Mouse (Mus musculus) MEL (cell line): ENCODE results near the gene 4931406P16Rik. TPM values are rescaled to one million over a fixed set of nuclear protein-coding genes. Genes with fewer than 3 reads are reported as not detected.

Source experiments
- DNase-seq: peaks from one replicate; pipeline ENCODE4 v3.0.0; 2011; ENCODE audit warnings: low read depth, low spot score
- H3K27ac ChIP-seq: 2 replicates; pipeline ENCODE4 v1.5.1; 2012; ENCODE audit warnings: low read depth, mild to moderate bottlenecking, control low read depth, low read length, moderate library complexity; ENCODE audit not compliant: control insufficient read depth
- H3K27me3 ChIP-seq, 2 experiments: fragments of 150-350 bp in 1 of 2; sonication (generic) in 1 of 2; 2 replicates each; pipeline ENCODE4 v1.6.1; 2012; ENCODE audit warnings: low read length in 2 of 2, mild to moderate bottlenecking in 2 of 2, improper control_type of control experiment in 1 of 2, moderate library complexity in 1 of 2; ENCODE audit not compliant: insufficient read depth in 2 of 2, control insufficient read depth in 1 of 2
- H3K36me3 ChIP-seq, 2 experiments: 2 replicates each; pipeline ENCODE4 v1.6.1; 2012 to 2014; ENCODE audit warnings: low read length in 2 of 2, improper control_type of control experiment in 1 of 2, inconsistent platforms in 1 of 2, mild to moderate bottlenecking in 1 of 2; ENCODE audit not compliant: insufficient read depth in 2 of 2, control insufficient read depth in 1 of 2
- H3K4me1 ChIP-seq, 2 experiments: fragments of 150-350 bp in 1 of 2; sonication (generic) in 1 of 2; 2 replicates each; pipeline ENCODE4 v1.6.1; 2012; ENCODE audit warnings: low read length in 2 of 2, improper control_type of control experiment in 1 of 2, mild to moderate bottlenecking in 1 of 2; ENCODE audit not compliant: insufficient read depth in 2 of 2, control insufficient read depth in 1 of 2
- H3K4me3 ChIP-seq, 2 experiments: fragments of 150-350 bp in 1 of 2; sonication (generic) in 1 of 2; 2 replicates each; pipeline ENCODE4 v1.5.1; 2012; ENCODE audit warnings: low read depth in 2 of 2, low read length in 2 of 2, mild to moderate bottlenecking in 2 of 2, moderate library complexity in 2 of 2, control low read depth in 1 of 2, improper control_type of control experiment in 1 of 2; ENCODE audit not compliant: control insufficient read depth in 1 of 2, insufficient read depth in 1 of 2
- H3K79me2 ChIP-seq: 2 replicates; pipeline ENCODE4 v1.6.1; 2012; ENCODE audit warnings: mild to moderate bottlenecking, low read length, moderate library complexity; ENCODE audit not compliant: control insufficient read depth, poor library complexity, insufficient read depth
- H3K9ac ChIP-seq: 2 replicates; pipeline ENCODE4 v1.6.1; 2012; ENCODE audit warnings: low read depth, mild to moderate bottlenecking, control low read depth, low read length, moderate library complexity; ENCODE audit not compliant: control insufficient read depth, poor library complexity, severe bottlenecking
- H3K9me3 ChIP-seq: fragments of 150-350 bp; sonication (generic); replicated peaks from 2 replicates; pipeline ENCODE4 v1.6.1; 2012; ENCODE audit warnings: mild to moderate bottlenecking, low read length, improper control_type of control experiment, moderate library complexity; ENCODE audit not compliant: insufficient read depth
- CHD1 ChIP-seq: IDR thresholded peaks from 2 replicates; pipeline ENCODE4 v1.6.1; 2012; ENCODE audit warnings: low read depth, mild to moderate bottlenecking, inconsistent platforms, low read length, improper control_type of control experiment
- CHD2 ChIP-seq: IDR thresholded peaks from 2 replicates; pipeline ENCODE4 v1.6.1; 2011; ENCODE audit warnings: low read length, improper control_type of control experiment
- CTCF ChIP-seq, 3 experiments: IDR thresholded peaks in 2 of 3; conservative IDR thresholded peaks in 1 of 3; 2 replicates each; pipeline ENCODE4 v1.5.1; 2011 to 2012; ENCODE audit warnings: low read length in 3 of 3, low read depth in 2 of 3, mild to moderate bottlenecking in 2 of 3, improper control_type of control experiment in 1 of 3, inconsistent platforms in 1 of 3, mixed read lengths in 1 of 3, moderate library complexity in 1 of 3; ENCODE audit not compliant: control insufficient read depth in 1 of 3, insufficient read depth in 1 of 3, poor library complexity in 1 of 3, severe bottlenecking in 1 of 3
- E2F4 ChIP-seq: IDR thresholded peaks from 2 replicates; pipeline ENCODE4 v1.6.1; 2011; ENCODE audit warnings: low read depth, low read length, improper control_type of control experiment, borderline replicate concordance
- ELF1 ChIP-seq: IDR thresholded peaks from 2 replicates; pipeline ENCODE4 v1.6.1; 2014; ENCODE audit warnings: low read depth, mild to moderate bottlenecking, inconsistent platforms, low read length, improper control_type of control experiment, moderate library complexity
- EP300 ChIP-seq, 2 experiments: IDR thresholded peaks; 2 replicates each; pipeline ENCODE4 v1.6.1; 2011; ENCODE audit warnings: improper control_type of control experiment in 2 of 2, low read length in 2 of 2, low read depth in 1 of 2, mild to moderate bottlenecking in 1 of 2
- ETS1 ChIP-seq: IDR thresholded peaks from 2 replicates; pipeline ENCODE4 v1.6.1; 2012; ENCODE audit warnings: low read depth, mild to moderate bottlenecking, inconsistent platforms, low read length, improper control_type of control experiment, moderate library complexity
- GABPA ChIP-seq: IDR thresholded peaks from 2 replicates; pipeline ENCODE4 v1.6.1; 2012; ENCODE audit warnings: low read depth, mild to moderate bottlenecking, inconsistent platforms, low read length, improper control_type of control experiment, moderate library complexity
- HCFC1 ChIP-seq: IDR thresholded peaks from 2 replicates; pipeline ENCODE4 v1.6.1; 2012; ENCODE audit warnings: low read depth, mild to moderate bottlenecking, inconsistent platforms, low read length, improper control_type of control experiment, moderate library complexity
- JUND ChIP-seq: IDR thresholded peaks from 2 replicates; pipeline ENCODE4 v1.6.1; 2011; ENCODE audit warnings: low read depth, mild to moderate bottlenecking, improper control_type of control experiment, low read length
- KAT2A ChIP-seq: conservative IDR thresholded peaks from 2 replicates; pipeline ENCODE4 v1.6.1; 2012; ENCODE audit warnings: low read depth, low read length, improper control_type of control experiment, inconsistent platforms
- MAFK ChIP-seq: IDR thresholded peaks from 2 replicates; pipeline ENCODE4 v1.6.1; 2011; ENCODE audit warnings: low read depth, mild to moderate bottlenecking, low read length, improper control_type of control experiment, borderline replicate concordance
- MEF2A ChIP-seq: IDR thresholded peaks from 2 replicates; pipeline ENCODE4 v1.6.1; 2014; ENCODE audit warnings: low read depth, mild to moderate bottlenecking, inconsistent platforms, low read length, improper control_type of control experiment; ENCODE audit not compliant: poor library complexity, insufficient replicate concordance, severe bottlenecking; ENCODE audit errors: extremely low read depth
- MYB ChIP-seq: IDR thresholded peaks from 2 replicates; pipeline ENCODE4 v1.6.1; 2011; ENCODE audit warnings: mild to moderate bottlenecking, low read depth, low read length, improper control_type of control experiment
- MYC ChIP-seq: IDR thresholded peaks from 2 replicates; pipeline ENCODE4 v1.6.1; 2011; ENCODE audit warnings: low read depth, mild to moderate bottlenecking, low read length, improper control_type of control experiment, moderate library complexity
- NELFE ChIP-seq: IDR thresholded peaks from 2 replicates; pipeline ENCODE4 v1.6.1; 2011; ENCODE audit warnings: low read depth, low read length, improper control_type of control experiment
- NRF1 ChIP-seq: IDR thresholded peaks from 2 replicates; pipeline ENCODE4 v1.6.1; 2014; ENCODE audit warnings: low read depth, mild to moderate bottlenecking, inconsistent platforms, low read length, improper control_type of control experiment, moderate library complexity; ENCODE audit not compliant: poor library complexity, insufficient read depth, severe bottlenecking
- POLR2A ChIP-seq, 2 experiments: IDR thresholded peaks; 2 replicates each; pipeline ENCODE4 v1.6.1; 2011 to 2012; ENCODE audit warnings: low read length in 2 of 2, mild to moderate bottlenecking in 2 of 2, control low read depth in 1 of 2, improper control_type of control experiment in 1 of 2, low read depth in 1 of 2, moderate library complexity in 1 of 2; ENCODE audit not compliant: control insufficient read depth in 1 of 2, insufficient read depth in 1 of 2, poor library complexity in 1 of 2
- SIN3A ChIP-seq: IDR thresholded peaks from 2 replicates; pipeline ENCODE4 v1.6.1; 2012; ENCODE audit warnings: low read length, improper control_type of control experiment, inconsistent platforms
- SMC3 ChIP-seq: IDR thresholded peaks from 2 replicates; pipeline ENCODE4 v1.6.1; 2011; ENCODE audit warnings: low read depth, low read length, improper control_type of control experiment
- TAL1 ChIP-seq: IDR thresholded peaks from 2 replicates; pipeline ENCODE4 v1.6.1; 2012; ENCODE audit warnings: mild to moderate bottlenecking, inconsistent platforms, low read length, moderate library complexity, mixed read lengths
- TBP ChIP-seq: IDR thresholded peaks from 2 replicates; pipeline ENCODE4 v1.8.0; 2011; ENCODE audit warnings: low read depth, low read length, improper control_type of control experiment
- USF2 ChIP-seq, 2 experiments: IDR thresholded peaks; 2 replicates each; pipeline ENCODE4 v1.6.1; 2011 to 2012; ENCODE audit warnings: improper control_type of control experiment in 2 of 2, low read length in 2 of 2, borderline replicate concordance in 1 of 2, inconsistent platforms in 1 of 2, low read depth in 1 of 2, mild to moderate bottlenecking in 1 of 2; ENCODE audit not compliant: insufficient read depth in 1 of 2
- ZC3H11A ChIP-seq: IDR thresholded peaks from 2 replicates; pipeline ENCODE4 v1.6.1; 2012; ENCODE audit warnings: low read depth, mild to moderate bottlenecking, inconsistent platforms, low read length, improper control_type of control experiment
- ZKSCAN1 ChIP-seq: IDR thresholded peaks from 2 replicates; pipeline ENCODE4 v1.6.1; 2012; ENCODE audit warnings: low read depth, mild to moderate bottlenecking, inconsistent platforms, low read length, improper control_type of control experiment, moderate library complexity
- polyA plus RNA-seq, 2 experiments: library from polyadenylated mRNA; stranded (reverse) in 1 of 2; unstranded in 1 of 2; fragments of >175 nt in 1 of 2; fragments of >200 nt in 1 of 2; gene quantifications; 2 replicates each; pipeline versions ENCODE4 v1.2.1 to v1.2.4; 2012; ENCODE audit warnings: low replicate concordance in 2 of 2, low read depth in 1 of 2; ENCODE audit not compliant: insufficient read length in 2 of 2, insufficient read depth in 1 of 2, missing spikeins in 1 of 2
- total RNA-seq: library from RNA; depleted of rRNA; stranded (reverse); fragments of 300-350 nt; gene quantifications from 2 replicates; pipeline ENCODE4 v1.2.3, GENCODE M21; 2012

Gene 4931406P16Rik
- total and polyA plus RNA-seq, 3 experiments, result 7.8 to 18.0 TPM; not detected in 1

DNA sequence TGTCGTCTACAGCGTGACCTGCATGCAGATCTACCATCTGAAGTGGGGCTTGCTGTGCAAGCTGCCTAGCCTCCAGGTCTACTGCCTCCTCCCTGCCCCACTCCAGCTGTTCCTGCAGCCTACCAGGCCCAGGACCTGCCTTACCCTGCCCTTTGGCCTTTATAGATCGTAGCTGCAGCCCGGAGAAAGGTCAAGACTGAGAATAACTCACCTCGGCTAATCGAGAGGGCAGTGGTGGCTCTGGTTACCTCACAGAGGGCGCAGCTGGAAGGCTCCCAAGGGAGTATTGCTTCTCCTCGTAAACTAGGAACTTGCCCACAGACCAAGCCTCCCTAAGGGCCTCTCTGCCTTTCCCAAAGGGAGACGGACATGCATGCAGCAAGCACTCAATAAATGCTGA is 97.9 kb downstream of the 4931406P16Rik start:
- TF ChIP-seq MEF2A (no peak), ZC3H11A (no peak), CTCF (IDR thresholded peaks at IDR 0.05 in 2 of 3, conservative IDR thresholded peaks at IDR 0.05 in 1 of 3; ENCODE audit: control insufficient read depth in 1 of 3, insufficient read depth in 1 of 3, low read depth in 2 of 3, low read length in 3 of 3, poor library complexity in 1 of 3, severe bottlenecking in 1 of 3) (no peak), ETS1 (no peak), MYC (no peak), ZKSCAN1 (no peak), TBP (no peak), USF2 (IDR thresholded peaks at IDR 0.05; ENCODE audit: borderline replicate concordance in 1 of 2, insufficient read depth in 1 of 2, low read depth in 1 of 2, low read length in 2 of 2) (no peak), TAL1 (no peak), NRF1 (no peak), MAFK (no peak), EP300 (IDR thresholded peaks at IDR 0.05; ENCODE audit: low read depth in 1 of 2, low read length in 2 of 2) (no peak)
- no peak overlapping the region for H3K27ac ChIP-seq
- H3K9me3 ChIP-seq, result no peaks in the 10 kb centered on the region
- H3K4me1 ChIP-seq, result no peaks in the 10 kb centered on the region
- no peak overlapping the region for H3K9ac ChIP-seq
- no peak overlapping the region for H3K4me3 ChIP-seq
- H3K36me3 ChIP-seq, result peaks cover 0 to 30% of the 10 kb centered on the region in 2 experiments; a peak in 2 of 4 replicates
- DNase-seq, result no peak
- H3K27me3 ChIP-seq, result no peaks in the 10 kb centered on the region
- peaks cover 2% of the 10 kb centered on the region; the same call in 1 of the 2 replicates for H3K79me2 ChIP-seq

DNA sequence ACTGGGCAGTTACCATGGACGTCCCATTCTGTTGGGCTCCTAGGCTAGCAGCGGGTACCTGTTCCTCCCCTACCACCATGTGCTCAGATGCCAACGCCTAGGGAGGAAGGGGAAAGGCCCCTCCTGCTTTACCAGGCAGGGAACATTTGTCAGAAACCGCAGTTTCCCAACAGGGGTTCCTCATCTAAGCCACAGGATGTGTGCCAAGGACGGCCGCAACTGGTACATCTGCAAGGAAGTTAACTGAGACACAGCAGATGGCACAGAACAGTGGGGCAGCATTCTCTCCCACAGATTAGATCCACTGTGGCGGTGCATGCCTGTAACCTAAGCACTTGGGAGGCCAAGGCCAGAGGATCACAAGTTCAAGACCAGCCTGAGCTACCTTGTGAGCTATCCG is 98.7 kb downstream of the 4931406P16Rik start:
- H3K27me3 ChIP-seq, result no peaks in the 10 kb centered on the region
- no peaks in the 10 kb centered on the region for H3K9me3 ChIP-seq
- H3K4me1 ChIP-seq, result no peaks in the 10 kb centered on the region
- peaks cover 2% of the 10 kb centered on the region; the same call in 1 of the 2 replicates for H3K79me2 ChIP-seq
- peaks cover 0 to 30% of the 10 kb centered on the region in 2 experiments; a peak in 2 of 4 replicates for H3K36me3 ChIP-seq
- DNase-seq, result no peak
- no peak overlapping the region for H3K9ac ChIP-seq
- H3K27ac ChIP-seq, result no peak overlapping the region
- TF ChIP-seq TAL1, result no peak
- no peak for TF ChIP-seq MYC
- TF ChIP-seq CHD1, result no peak
- TF ChIP-seq SIN3A, result no peak
- H3K4me3 ChIP-seq, result no peak overlapping the region

DNA sequence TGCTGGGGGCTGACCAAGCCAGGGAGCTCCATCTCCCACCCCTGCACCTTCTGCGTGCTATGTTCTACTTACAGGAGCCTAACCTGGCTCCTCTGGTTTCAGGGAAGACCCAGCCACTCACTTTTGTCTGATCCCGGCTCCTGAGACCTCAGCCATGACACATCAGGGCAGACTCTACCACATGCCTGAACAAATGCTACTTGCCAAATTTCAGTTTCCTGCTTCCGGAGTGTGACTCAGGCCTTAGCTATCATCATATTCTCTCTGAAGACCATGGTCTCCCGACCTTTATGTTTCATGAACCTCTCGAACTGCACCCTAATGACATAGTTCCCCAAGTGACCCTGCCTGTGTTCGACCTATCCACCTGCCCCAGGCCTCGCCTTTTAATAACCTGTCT is 100.1 kb downstream of the 4931406P16Rik start:
- Histone ChIP-seq H3K4me1 (no peaks in the 10 kb centered on the region), H3K9me3 (no peaks in the 10 kb centered on the region), H3K27ac (no peak overlapping the region), H3K9ac (no peak overlapping the region), H3K27me3 (no peaks in the 10 kb centered on the region), H3K4me3 (no peak overlapping the region), H3K79me2 (peaks cover 2% of the 10 kb centered on the region; the same call in 1 of the 2 replicates), H3K36me3 (peaks cover 0 to 25% of the 10 kb centered on the region in 2 experiments; a peak in 2 of 4 replicates)
- no peak for DNase-seq
- TF ChIP-seq ZKSCAN1 (no peak), HCFC1 (no peak), E2F4 (no peak), USF2 (IDR thresholded peaks at IDR 0.05; ENCODE audit: borderline replicate concordance in 1 of 2, insufficient read depth in 1 of 2, low read depth in 1 of 2, low read length in 2 of 2) (no peak), GABPA (no peak), POLR2A (IDR thresholded peaks at IDR 0.05; ENCODE audit: control insufficient read depth in 1 of 2, insufficient read depth in 1 of 2, low read depth in 1 of 2, low read length in 2 of 2, poor library complexity in 1 of 2) (no peak), CHD2 (no peak), MAFK (no peak), CTCF (IDR thresholded peaks at IDR 0.05 in 2 of 3, conservative IDR thresholded peaks at IDR 0.05 in 1 of 3; ENCODE audit: control insufficient read depth in 1 of 3, insufficient read depth in 1 of 3, low read depth in 2 of 3, low read length in 3 of 3, poor library complexity in 1 of 3, severe bottlenecking in 1 of 3) (no peak), NELFE (no peak), KAT2A (no peak), MEF2A (no peak), ELF1 (no peak), TBP (no peak), SMC3 (no peak), JUND (no peak), MYB (no peak), TAL1 (no peak)
